Mouse (Mus musculus) embryonic facial prominence, embryonic 14.5 days (tissue): ENCODE data around the gene Tmem87a. TPM values are rescaled to one million over a fixed set of nuclear protein-coding genes. Genes with fewer than 3 reads are reported as not detected.

Source experiments
- ATAC-seq: fragments of 200-750 bp; cut with Nextera tagmentation; 2 replicates; pipeline ENCODE4 v1.8.0; 2017; ENCODE audit warnings: low read depth, moderate number of reproducible peaks, moderate TSS enrichment
- DNase-seq: peaks from one replicate; pipeline ENCODE4 v3.0.0-alpha.2; 2015; ENCODE audit warnings: low spot score
- H3K27ac ChIP-seq: fragments of 300-500 bp; sonication (generic); replicated peaks from 2 replicates; pipeline ENCODE4 v1.5.1; 2014; ENCODE audit warnings: low read depth, mild to moderate bottlenecking, low read length, moderate library complexity
- H3K27me3 ChIP-seq: fragments of 300-500 bp; sonication (generic); replicated peaks from 2 replicates; pipeline ENCODE4 v1.6.1; 2014; ENCODE audit warnings: low read length; ENCODE audit not compliant: control insufficient read depth, insufficient read depth
- H3K36me3 ChIP-seq: fragments of 300-500 bp; sonication (generic); 2 replicates; pipeline ENCODE4 v1.6.1; 2014; ENCODE audit warnings: low read length, mixed read lengths; ENCODE audit not compliant: control insufficient read depth, insufficient read depth
- H3K4me1 ChIP-seq: fragments of 300-500 bp; sonication (generic); 2 replicates; pipeline ENCODE4 v1.6.1; 2014; ENCODE audit warnings: antibody characterized with exemption, low read length; ENCODE audit not compliant: control insufficient read depth, insufficient read depth
- H3K4me2 ChIP-seq: fragments of 300-500 bp; sonication (generic); 2 replicates; pipeline ENCODE4 v1.6.1; 2014; ENCODE audit warnings: low read depth, mild to moderate bottlenecking, low read length, moderate library complexity, mixed read lengths
- H3K4me3 ChIP-seq: fragments of 300-500 bp; sonication (generic); 2 replicates; pipeline ENCODE4 v1.5.1; 2014; ENCODE audit warnings: low read depth, mild to moderate bottlenecking, low read length
- H3K9ac ChIP-seq: fragments of 300-500 bp; sonication (generic); 2 replicates; pipeline ENCODE4 v1.6.1; 2014; ENCODE audit warnings: low read depth, mild to moderate bottlenecking, low read length, moderate library complexity, mixed read lengths
- H3K9me3 ChIP-seq: fragments of 300-500 bp; sonication (generic); 2 replicates; pipeline ENCODE4 v1.6.1; 2016; ENCODE audit warnings: low read length; ENCODE audit not compliant: control insufficient read depth
- WGBS: fragments of 180-500 bp; shearing (Covaris S2); extraction: QIAGEN DNeasy Blood & Tissue Kit; methylation state at CpG from one replicate; pipeline ENCODE4 v1.1.7; 2014; 5-methylcytosine and 5-hydroxymethylcytosine counted together
- polyA plus RNA-seq: library from polyadenylated mRNA; unstranded; fragments of >200 nt; fragmentation: Nextera tagmentation; extraction: Ambion mirVana; gene quantifications from 2 replicates; pipeline ENCODE4 v1.2.1, GENCODE M21; 2014

Tmem87a gene
- polyA plus RNA-seq, 1 experiment from 2014 or later: 9.7 TPM

- H3K4me2 ChIP-seq: no peak overlapping the region
- no peak overlapping the region for H3K4me3 ChIP-seq
- H3K9ac ChIP-seq: no peak overlapping the region
- H3K4me1 ChIP-seq: no peaks in the 10 kb centered on the region
- 0 out of 2 replicates have a peak overlapping the region, but pooled peaks have one; percentile 8 for H3K27ac ChIP-seq
- H3K9me3 ChIP-seq: peaks cover 1% of the 10 kb centered on the region; the same call in 1 of the 2 replicates
- ATAC-seq (peak; percentile 55; the same call in 1 of the 2 replicates), DNase-seq (peak; percentile 55)
- H3K27me3 ChIP-seq: no peaks in the 10 kb centered on the region
- H3K36me3 ChIP-seq: peaks cover 3% of the 10 kb centered on the region; the same call in 1 of the 2 replicates
Measured at GRCm38 (mm10) chr2:120414113-120414512, 10.2 kb upstream of the Tmem87a start.

GRCm38 (mm10) chr2:120411096-120411628 is 7.2 kb upstream of the Tmem87a start:
- DNase-seq (no peak), ATAC-seq (no peak)
- Histone ChIP-seq H3K4me2 (no peak overlapping the region), H3K4me3 (no peak overlapping the region), H3K27ac (no peak overlapping the region), H3K4me1 (no peaks in the 10 kb centered on the region), H3K9me3 (peaks cover 14% of the 10 kb centered on the region; the same call in 1 of the 2 replicates), H3K9ac (no peak overlapping the region), H3K36me3 (peaks cover 3% of the 10 kb centered on the region; the same call in 1 of the 2 replicates), H3K27me3 (no peaks in the 10 kb centered on the region)
- 96% methylated on average over 3 of the region's 3 CpGs for WGBS

GRCm38 (mm10) chr2:120404823-120405765 is 1.2 kb upstream of the Tmem87a start:
- WGBS: 32% methylated on average over 14 of the region's 14 CpGs
- DNase-seq: peak; percentile 43
- peak overlapping the region; percentile 82 for H3K4me2 ChIP-seq

GRCm38 (mm10) chr2:120403653-120403985 is 294 bp downstream of the Tmem87a start, which contains the start of gene Ganc:
Ganc (plus strand) TSS chr2:120403896.
- DNase-seq (peak; percentile 79), ATAC-seq (peak; percentile 87)
- peak within 1 kb of the TSS; percentile 93 for H3K27ac ChIP-seq
- H3K4me1 ChIP-seq: peaks cover 12% of the 10 kb centered on the region; the same call in 1 of the 2 replicates
- H3K27me3 ChIP-seq: no peaks in the 10 kb centered on the region
- H3K4me2 ChIP-seq: peak within 1 kb of the TSS; percentile 82
- H3K9ac ChIP-seq: peak within 1 kb of the TSS; percentile 79
- peak within 1 kb of the TSS; percentile 85 for H3K4me3 ChIP-seq
- no peaks in the 10 kb centered on the region for H3K36me3 ChIP-seq
- under 1% methylated on average over 17 of the region's 17 CpGs for WGBS
- 0 out of 2 replicates have a peak, but pooled peaks cover 10% of the 10 kb centered on the region for H3K9me3 ChIP-seq

More at GRCm38 (mm10) chr2:120404823-120405765, 1.2 kb upstream of the Tmem87a start:
- H3K36me3 ChIP-seq: no peaks in the 10 kb centered on the region
- peak overlapping the region; percentile 85 for H3K4me3 ChIP-seq
- peak overlapping the region; percentile 93 for H3K27ac ChIP-seq
- peaks cover 14% of the 10 kb centered on the region; the same call in 1 of the 2 replicates for H3K9me3 ChIP-seq
- peak overlapping the region; percentile 79 for H3K9ac ChIP-seq
- no peaks in the 10 kb centered on the region for H3K27me3 ChIP-seq
- no peak for ATAC-seq
- peaks cover 12% of the 10 kb centered on the region; the same call in 1 of the 2 replicates for H3K4me1 ChIP-seq

GRCm38 (mm10) chr2:120402813-120403212 is 1.1 kb downstream of the Tmem87a start:
- peaks cover 12% of the 10 kb centered on the region; the same call in 1 of the 2 replicates for H3K4me1 ChIP-seq
- no peak overlapping the region for H3K27ac ChIP-seq
- no peak for DNase-seq
- ATAC-seq: no peak
- H3K9ac ChIP-seq: peak overlapping the region; percentile 79; the same call in 1 of the 2 replicates
- 42% methylated on average over 3 of the region's 3 CpGs for WGBS
- H3K36me3 ChIP-seq: no peaks in the 10 kb centered on the region
- peak overlapping the region; percentile 85 for H3K4me3 ChIP-seq
- peak overlapping the region; percentile 82 for H3K4me2 ChIP-seq
- no peaks in the 10 kb centered on the region for H3K27me3 ChIP-seq
- H3K9me3 ChIP-seq: 0 out of 2 replicates have a peak, but pooled peaks cover 9% of the 10 kb centered on the region

GRCm38 (mm10) chr2:120397951-120398350 is 6.0 kb downstream of the Tmem87a start:
- peaks cover 35% of the 10 kb centered on the region for H3K36me3 ChIP-seq
- H3K27ac ChIP-seq: no peak overlapping the region
- ATAC-seq (no peak), DNase-seq (no peak)
- H3K4me1 ChIP-seq: 0 out of 2 replicates have a peak, but pooled peaks cover 6% of the 10 kb centered on the region
- no peaks in the 10 kb centered on the region for H3K9me3 ChIP-seq
- no peaks in the 10 kb centered on the region for H3K27me3 ChIP-seq
- H3K4me3 ChIP-seq: no peak overlapping the region
- H3K9ac ChIP-seq: no peak overlapping the region
- WGBS: 68% methylated on average over 1 of the region's 1 CpGs
- H3K4me2 ChIP-seq: no peak overlapping the region

GRCm38 (mm10) chr2:120392406-120392805 is 11.5 kb downstream of the Tmem87a start:
- Histone ChIP-seq H3K9ac (no peak overlapping the region), H3K4me3 (no peak overlapping the region), H3K4me1 (no peaks in the 10 kb centered on the region), H3K4me2 (no peak overlapping the region), H3K27ac (no peak overlapping the region), H3K9me3 (no peaks in the 10 kb centered on the region), H3K36me3 (peaks cover 73% of the 10 kb centered on the region), H3K27me3 (no peaks in the 10 kb centered on the region)
- ATAC-seq (no peak), DNase-seq (no peak)

GRCm38 (mm10) chr2:120390934-120391333 is 13.0 kb downstream of the Tmem87a start:
- peaks cover 69% of the 10 kb centered on the region for H3K36me3 ChIP-seq
- no peaks in the 10 kb centered on the region for H3K9me3 ChIP-seq
- H3K4me3 ChIP-seq: no peak overlapping the region
- H3K9ac ChIP-seq: no peak overlapping the region
- H3K27ac ChIP-seq: no peak overlapping the region
- no peaks in the 10 kb centered on the region for H3K27me3 ChIP-seq
- DNase-seq (no peak), ATAC-seq (no peak)
- 91% methylated on average over 1 of the region's 1 CpGs for WGBS
- no peak overlapping the region for H3K4me2 ChIP-seq
- H3K4me1 ChIP-seq: no peaks in the 10 kb centered on the region
